Mouse (Mus musculus) 416B (cell line): Measurements from ENCODE around the gene Nr6a1.
A peak's percentile ranks its signal among the peaks of the same experiment; 100 is the strongest.

Source experiments
- DNase-seq: peaks from one replicate; pipeline ENCODE4 v3.0.0; 2011; ENCODE audit warnings: low read depth

Nr6a1 gene

GRCm38 (mm10) chr2:38781945-38782720, 145.4 kb downstream of the Nr6a1 start:
- peak; percentile 66 for DNase-seq

- DNase-seq = peak; percentile 82
Observed at GRCm38 (mm10) chr2:38779939-38780338, 147.5 kb downstream of the Nr6a1 start.

DNA sequence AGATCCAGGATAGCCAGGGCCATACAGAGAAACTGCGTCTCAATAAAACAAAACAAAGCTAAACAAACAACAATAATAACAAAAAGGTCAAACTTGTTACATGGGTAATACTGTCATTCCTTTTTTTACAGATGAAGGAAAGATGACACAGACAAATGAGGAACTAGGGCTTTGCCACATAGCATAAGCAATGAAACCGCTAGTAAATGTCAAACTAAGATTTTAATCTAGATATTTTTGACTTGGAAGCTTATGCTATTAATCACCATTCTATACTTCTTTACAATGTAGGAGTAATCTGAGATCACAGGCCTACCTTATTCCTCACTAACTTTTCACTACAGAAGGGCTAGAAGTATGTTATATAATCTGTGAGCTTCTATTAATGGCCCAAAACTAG, 150.2 kb downstream of the Nr6a1 start:
- DNase-seq = peak; percentile 59

DNA sequence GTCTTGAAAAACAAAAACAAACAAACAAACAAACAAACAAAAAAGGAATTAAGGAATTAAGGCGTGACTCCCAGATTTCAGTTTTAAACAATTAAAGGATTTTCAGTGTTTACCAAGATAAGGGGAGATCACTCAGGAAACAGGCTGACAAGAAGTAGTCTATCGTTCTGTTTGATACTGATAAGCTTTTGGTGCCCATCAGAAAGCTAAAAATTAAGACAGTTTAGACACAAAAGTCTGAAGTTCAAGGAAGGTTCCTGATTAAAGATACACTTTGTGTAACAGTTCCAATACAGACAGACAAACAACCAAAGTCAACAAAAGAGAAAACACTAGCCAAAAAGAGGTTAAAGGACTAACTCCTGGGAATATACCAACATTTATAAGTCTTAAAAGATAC, 152.6 kb downstream of the Nr6a1 start:
- DNase-seq = peak; percentile 45

GRCm38 (mm10) chr2:38771478-38771797, 156.1 kb downstream of the Nr6a1 start:
- peak; percentile 42 for DNase-seq

DNA sequence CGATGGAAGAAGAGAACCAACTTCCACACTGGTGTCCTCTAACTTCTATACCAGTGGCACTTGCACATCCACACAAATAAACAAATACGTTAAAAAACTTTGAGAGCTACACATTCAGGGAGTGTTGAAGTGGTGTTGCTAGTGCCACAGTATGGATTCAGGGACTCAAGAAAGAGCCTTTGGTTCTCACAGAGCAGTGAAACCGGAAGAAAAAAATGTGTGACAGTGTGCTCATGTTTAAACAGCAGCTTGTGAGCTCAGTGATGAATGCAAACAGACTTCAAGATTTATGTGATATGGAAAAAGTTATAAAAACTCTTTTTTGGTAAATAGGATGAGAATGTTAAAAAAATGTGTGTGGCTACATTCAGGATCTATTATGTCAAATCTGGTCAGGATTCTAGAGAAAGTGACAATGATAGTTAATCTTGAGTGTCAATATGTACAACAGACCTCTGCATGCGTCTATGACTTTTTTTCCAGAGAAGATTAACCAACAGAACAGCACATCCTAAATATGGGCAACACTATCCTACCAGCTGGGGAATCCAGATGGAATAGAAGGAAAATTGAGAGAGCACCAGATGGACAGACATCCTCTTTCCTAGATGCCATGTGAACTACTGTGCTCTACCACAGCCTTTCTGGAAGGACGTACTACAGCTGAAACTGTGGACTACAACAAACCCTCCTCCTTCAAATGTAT, 156.6 kb downstream of the Nr6a1 start:
- no peak for DNase-seq

DNA sequence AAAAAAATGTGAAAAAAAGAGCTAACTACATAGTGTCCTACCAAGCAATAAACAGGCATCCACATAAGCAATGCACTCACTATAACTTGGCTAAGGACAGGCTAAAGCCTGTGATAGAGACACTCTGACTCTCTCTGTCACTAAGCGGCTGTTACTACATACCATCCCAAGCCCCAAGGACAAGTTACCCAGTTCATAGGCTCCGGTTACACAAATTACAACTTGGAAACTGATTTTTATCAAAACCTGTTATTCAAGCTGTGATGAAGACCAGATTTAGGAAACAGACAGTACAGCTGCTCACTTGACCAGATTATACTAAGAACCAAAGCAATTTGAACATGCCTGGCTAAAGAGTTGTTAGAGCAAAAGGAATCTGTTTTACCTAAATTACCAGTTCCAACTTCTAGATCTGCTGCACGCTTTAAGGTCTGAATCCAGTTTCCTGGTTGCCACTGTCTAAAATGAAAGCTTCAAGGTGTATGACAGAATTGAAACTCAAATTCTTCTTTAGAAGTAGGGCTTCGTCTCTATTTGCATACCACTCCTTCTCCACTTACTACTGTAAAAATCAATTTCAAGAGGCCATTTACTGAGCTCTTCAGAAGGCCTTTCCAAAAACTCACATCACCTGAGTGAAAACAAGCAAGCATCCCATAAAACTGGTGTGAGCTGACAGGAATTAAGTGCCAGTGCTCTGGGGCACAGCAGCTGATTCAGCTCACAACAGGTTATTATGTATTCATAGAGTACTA, 160.1 kb downstream of the Nr6a1 start:
- no peak for DNase-seq

DNA sequence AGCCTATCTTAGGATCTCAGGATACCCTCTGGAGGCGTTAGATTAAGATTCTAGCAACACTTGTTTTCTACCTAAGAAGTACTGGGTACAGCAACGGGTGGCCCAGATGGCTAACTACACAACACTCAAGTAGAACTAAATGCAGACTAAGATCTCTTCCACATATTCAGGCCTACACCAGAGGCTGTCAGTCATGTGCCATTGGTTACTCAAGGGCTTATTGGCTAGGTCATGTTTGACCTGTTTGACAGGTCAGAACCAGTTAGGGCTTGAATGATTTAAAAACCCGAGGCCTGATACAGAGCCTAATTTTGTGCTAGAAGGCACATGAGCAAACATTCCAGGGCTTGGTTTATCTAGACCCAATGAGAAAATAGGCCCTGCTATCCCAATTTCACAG, 187.6 kb downstream of the Nr6a1 start:
- no peak for DNase-seq

GRCm38 (mm10) chr2:38739410-38739809, 188.1 kb downstream of the Nr6a1 start:
- DNase-seq = peak; percentile 79

GRCm38 (mm10) chr2:38738601-38739301, 188.7 kb downstream of the Nr6a1 start:
- no peak for DNase-seq

DNA sequence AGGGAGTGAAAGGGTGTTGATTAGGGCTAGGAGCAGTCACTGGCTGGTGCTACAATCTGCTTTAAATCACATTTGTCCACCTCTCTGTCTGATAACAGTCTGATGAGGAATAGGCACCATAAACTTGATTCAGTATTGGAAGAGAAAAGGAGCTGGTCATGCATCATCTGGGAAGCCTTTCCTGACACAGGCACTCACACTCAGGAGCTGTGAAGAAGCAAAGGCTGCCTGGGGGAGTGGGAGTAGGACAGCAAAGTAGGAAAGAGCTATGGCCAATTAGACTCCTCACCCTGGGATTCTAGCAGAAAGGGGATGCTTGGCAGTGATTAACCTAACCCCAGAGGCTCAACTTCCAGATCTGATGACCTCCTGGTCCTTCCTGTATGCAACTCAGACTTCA, 191.7 kb downstream of the Nr6a1 start:
- DNase-seq = no peak

GRCm38 (mm10) chr2:38734721-38735120, 192.8 kb downstream of the Nr6a1 start:
- DNase-seq = no peak

DNA sequence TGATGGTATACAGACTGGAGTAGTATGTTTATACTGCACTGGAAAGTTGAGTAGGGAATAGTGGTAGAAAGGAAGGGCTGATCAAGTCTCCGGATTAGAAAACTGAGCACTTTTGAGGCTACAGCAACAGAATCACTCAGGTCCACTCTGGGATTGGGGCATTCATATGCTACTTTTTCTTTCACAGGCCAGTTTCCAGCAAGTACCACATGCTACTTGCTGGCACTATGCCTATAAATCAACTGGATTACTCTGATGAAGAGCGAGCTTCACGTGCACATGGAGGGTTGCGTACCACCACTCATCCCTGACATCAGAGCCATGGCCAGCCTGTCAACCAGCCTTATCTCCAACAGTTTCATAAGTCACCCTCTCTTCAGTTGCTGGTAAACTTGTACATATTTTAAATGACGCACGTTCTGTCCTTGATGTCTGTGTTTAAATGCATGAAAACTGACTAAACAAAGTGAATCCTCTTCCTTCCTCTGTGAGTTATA, 197.1 kb downstream of the Nr6a1 start:
- DNase-seq = no peak

- DNase-seq = no peak
Observed at GRCm38 (mm10) chr2:38725427-38725826, 202.1 kb downstream of the Nr6a1 start.

DNA sequence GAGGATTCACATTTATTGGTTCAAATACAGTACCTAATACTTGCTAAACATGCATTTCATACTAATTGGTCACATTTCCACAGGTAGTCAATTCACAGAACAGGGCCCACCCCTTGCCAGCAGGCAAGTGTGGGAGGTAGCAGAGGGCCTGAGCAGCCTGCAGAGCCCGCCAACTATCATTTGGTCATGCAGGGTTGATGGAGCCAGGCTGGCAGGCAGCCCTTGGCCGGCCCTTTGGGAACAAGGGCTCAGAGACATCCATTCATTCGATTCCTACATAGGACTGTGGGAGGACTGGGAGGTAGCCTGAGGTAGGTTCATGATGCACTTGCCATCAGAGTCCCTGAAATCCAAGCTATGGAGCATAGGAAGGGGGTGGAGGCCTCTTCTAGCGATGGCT, 204.1 kb downstream of the Nr6a1 start:
- DNase-seq = no peak

DNA sequence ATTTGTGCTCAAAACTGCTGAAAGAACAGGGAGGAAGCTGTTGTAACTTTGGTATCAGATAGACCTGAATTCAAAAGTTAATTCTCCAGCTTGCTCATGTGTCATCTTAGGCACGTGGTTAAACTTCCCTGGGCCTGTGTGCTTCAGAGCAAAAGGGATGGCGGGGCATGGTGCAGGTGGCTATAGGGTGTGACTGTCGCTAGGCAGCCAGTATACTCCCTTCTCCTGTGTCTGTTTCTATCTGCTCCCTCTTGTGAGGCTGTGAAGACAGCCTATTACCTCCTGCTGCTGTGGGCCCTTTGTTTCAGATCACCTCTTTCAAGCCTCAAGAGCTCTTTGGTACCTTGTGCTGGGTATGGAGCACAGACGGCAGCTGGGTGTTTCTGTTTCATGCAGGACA, 205.4 kb downstream of the Nr6a1 start:
- DNase-seq = no peak

GRCm38 (mm10) chr2:38720661-38721060, 206.8 kb downstream of the Nr6a1 start:
- no peak for DNase-seq

DNA sequence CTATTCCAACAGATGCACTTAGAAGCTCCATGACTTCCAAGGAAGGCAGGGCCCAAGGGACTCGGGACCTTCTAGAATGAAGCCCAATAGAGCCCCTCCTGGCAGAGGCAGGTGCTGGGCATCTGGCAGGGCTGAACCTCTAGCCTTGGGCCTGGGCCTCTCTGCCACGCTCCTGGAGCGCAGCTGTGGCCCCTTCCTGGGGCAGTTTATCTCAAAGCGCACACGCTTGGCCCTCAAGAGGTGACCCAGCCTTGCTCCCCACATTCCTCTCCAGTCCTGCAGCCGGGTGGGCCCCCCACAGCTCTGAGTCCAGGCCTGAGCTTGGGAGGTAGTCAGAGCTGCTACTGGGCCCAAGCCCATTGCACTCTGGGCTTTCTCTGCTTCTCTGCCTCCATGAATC, 208.1 kb downstream of the Nr6a1 start:
- DNase-seq = no peak

- no peak for DNase-seq
Observed at GRCm38 (mm10) chr2:38718676-38719075, 208.8 kb downstream of the Nr6a1 start.

GRCm38 (mm10) chr2:38717436-38717835, 210.1 kb downstream of the Nr6a1 start:
- DNase-seq = peak; percentile 86

GRCm38 (mm10) chr2:38714324-38714723, 213.2 kb downstream of the Nr6a1 start, which contains the start of gene Nr5a1:
Nr5a1 (minus strand) TSS chr2:38714542.
- DNase-seq = peak; percentile 54

DNA sequence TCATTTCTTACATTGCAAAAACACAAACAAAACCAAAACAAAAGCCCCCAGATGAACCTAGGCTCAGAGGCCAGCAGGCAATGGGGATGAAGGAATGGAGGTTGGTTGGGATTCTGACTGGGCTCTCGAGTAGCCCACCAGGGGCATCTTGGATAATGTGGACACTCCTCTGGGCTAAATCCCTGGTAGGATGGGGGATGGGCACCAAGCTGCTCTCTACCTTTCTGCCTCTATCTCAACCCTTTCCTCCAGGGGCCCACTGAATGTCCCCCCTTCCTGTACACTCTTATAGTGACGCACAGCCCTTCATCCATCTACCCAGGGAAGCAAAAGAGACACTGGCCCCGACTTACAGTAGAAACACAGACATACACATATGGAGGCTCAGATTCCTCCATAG, 213.9 kb downstream of the Nr6a1 start:
- DNase-seq = peak; percentile 11
